Mouse (Mus musculus) induced T-regulatory cell, adult 2 months (primary cell): ENCODE data around the gene Ccnb1.
"Not testable (repeated sequence)": the region's sequence is repeated elsewhere in the genome, so short reads cannot be mapped to it uniquely, and the experiment has no call there.

Experiments
- DNase-seq: peaks from one replicate; pipeline ENCODE4 v3.0.0-alpha.2; 2012; ENCODE audit warnings: low read depth

The Ccnb1 gene

GRCm38 (mm10) chr13:100786414-100786867, at the start of gene Ccnb1:
Gene Ccnb1 (minus strand): TSS chr13:100786570.
- peak; percentile 96 for DNase-seq

- DNase-seq = no peak
Observed at GRCm38 (mm10) chr13:100834777-100835176, 48.4 kb upstream of the Ccnb1 start.

- DNase-seq = no peak
Observed at GRCm38 (mm10) chr13:100833640-100834002, 47.3 kb upstream of the Ccnb1 start.

GRCm38 (mm10) chr13:100832741-100833639, 46.6 kb upstream of the Ccnb1 start, which contains the start of gene Slc30a5:
Gene Slc30a5 (minus strand): TSS chr13:100833427.
- peak; percentile 100 for DNase-seq

- peak; percentile 51 for DNase-seq
Observed at GRCm38 (mm10) chr13:100832188-100832587, 45.8 kb upstream of the Ccnb1 start.

- peak; percentile 10 for DNase-seq
Observed at GRCm38 (mm10) chr13:100831123-100831522, 44.8 kb upstream of the Ccnb1 start.

- DNase-seq = no peak
Observed at GRCm38 (mm10) chr13:100825627-100826410, 39.4 kb upstream of the Ccnb1 start.

- no peak for DNase-seq
Observed at GRCm38 (mm10) chr13:100824916-100825315, 38.5 kb upstream of the Ccnb1 start.

GRCm38 (mm10) chr13:100824306-100824705, 37.9 kb upstream of the Ccnb1 start:
- no peak for DNase-seq

- no peak for DNase-seq
Observed at GRCm38 (mm10) chr13:100823863-100824262, 37.5 kb upstream of the Ccnb1 start.

GRCm38 (mm10) chr13:100814451-100814850, 28.1 kb upstream of the Ccnb1 start:
- DNase-seq = no peak

GRCm38 (mm10) chr13:100805776-100806175, 19.4 kb upstream of the Ccnb1 start:
- DNase-seq = no peak

- no peak for DNase-seq
Observed at GRCm38 (mm10) chr13:100797171-100797570, 10.8 kb upstream of the Ccnb1 start.

- no peak for DNase-seq
Observed at GRCm38 (mm10) chr13:100789083-100789482, 2.7 kb upstream of the Ccnb1 start.

- not testable (repeated sequence) for DNase-seq
Observed at GRCm38 (mm10) chr13:100788057-100788456, 1.7 kb upstream of the Ccnb1 start.

GRCm38 (mm10) chr13:100787316-100788010, 1.1 kb upstream of the Ccnb1 start:
- DNase-seq = no peak

- DNase-seq = peak; percentile 66
Observed at GRCm38 (mm10) chr13:100785806-100786413, 460 bp downstream of the Ccnb1 start.

GRCm38 (mm10) chr13:100777491-100777890, 8.9 kb downstream of the Ccnb1 start:
- no peak for DNase-seq

GRCm38 (mm10) chr13:100776710-100777109, 9.7 kb downstream of the Ccnb1 start:
- DNase-seq = no peak

GRCm38 (mm10) chr13:100776056-100776419, 10.3 kb downstream of the Ccnb1 start:
- no peak for DNase-seq

GRCm38 (mm10) chr13:100775252-100776055, 10.9 kb downstream of the Ccnb1 start, which contains the start of gene Cenph:
Gene Cenph (minus strand): TSS chr13:100775899.
- DNase-seq = peak; percentile 96
